Mouse (Mus musculus): ENCODE measurements around the gene Galm.

Gene Galm

DNA sequence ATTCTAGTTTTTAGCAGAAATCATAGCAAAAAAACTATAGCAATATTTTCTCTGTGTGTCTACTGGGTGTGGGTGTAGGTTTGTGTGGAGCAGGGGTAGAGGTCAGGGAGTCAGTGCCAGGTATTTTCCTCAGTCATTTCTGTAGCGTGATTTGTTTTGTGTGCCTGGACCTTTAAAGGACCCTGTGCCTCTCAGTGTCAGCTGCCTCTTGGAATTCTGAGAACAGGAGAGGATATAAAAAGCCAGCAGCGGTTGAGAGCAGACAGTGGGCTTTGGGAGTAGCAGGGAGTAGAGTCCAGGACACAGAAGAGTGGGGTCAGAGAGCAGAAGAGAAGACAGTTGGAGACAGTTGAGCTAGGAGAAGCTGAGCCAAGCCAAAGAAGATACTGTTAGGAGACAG, 92.9 kb downstream of the Galm start:
- no peak for DNase-seq (ENCODE audit: low read depth)

DNA sequence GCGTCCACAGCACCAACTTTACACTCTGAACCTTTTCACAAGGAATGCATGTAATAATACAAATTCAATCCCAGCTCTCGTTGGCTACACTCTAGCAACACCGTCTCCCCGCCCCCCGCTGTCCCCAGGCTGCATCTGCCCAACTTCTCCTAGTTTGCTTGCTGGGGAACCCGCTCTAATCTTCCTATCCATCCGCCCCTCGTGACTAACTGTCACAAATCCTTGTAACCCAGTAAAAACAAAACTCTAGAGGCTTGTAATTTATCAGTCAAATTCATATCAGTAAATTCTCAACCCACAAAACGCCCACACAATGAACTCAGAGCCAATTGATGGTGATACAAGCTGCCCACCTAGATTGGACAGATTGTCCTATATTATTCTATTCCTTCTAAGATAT, 93.9 kb downstream of the Galm start:
- no peak for DNase-seq (ENCODE audit: low read depth)

DNA sequence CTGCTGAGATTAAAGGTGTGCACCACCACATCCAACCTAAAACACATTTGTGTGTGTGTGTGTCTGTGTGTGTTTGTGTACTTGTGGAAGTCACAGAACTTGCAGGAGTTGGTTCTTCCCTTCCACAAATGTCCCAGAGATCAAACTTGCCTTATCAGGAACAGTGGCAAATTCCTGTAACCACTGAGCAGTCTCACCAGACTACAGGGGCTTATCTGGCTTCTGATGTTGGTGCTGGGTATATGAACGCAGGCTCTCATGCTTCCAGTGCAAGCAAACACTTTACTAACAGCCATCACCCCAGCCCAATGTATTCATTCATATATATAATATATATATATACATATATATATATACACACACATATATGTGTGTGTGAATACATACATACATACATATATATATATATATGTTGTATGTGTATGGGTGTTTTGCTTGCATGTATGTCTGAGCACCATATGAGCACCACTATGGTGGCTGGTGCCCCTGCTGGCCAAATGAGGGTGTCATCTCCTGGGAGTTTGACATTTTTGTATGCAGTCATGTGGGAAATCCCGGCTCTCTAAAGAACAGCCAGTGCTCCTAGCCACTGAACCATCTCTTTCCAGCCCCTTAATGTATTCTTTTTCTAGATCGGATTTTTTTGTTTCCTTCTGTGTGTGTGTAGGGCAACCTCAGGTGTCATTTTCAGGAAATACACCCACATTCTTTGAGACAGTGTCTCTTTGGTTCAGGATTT, 94.8 kb downstream of the Galm start:
- DNase-seq (ENCODE audit: low read depth) = peak; percentile 29

DNA sequence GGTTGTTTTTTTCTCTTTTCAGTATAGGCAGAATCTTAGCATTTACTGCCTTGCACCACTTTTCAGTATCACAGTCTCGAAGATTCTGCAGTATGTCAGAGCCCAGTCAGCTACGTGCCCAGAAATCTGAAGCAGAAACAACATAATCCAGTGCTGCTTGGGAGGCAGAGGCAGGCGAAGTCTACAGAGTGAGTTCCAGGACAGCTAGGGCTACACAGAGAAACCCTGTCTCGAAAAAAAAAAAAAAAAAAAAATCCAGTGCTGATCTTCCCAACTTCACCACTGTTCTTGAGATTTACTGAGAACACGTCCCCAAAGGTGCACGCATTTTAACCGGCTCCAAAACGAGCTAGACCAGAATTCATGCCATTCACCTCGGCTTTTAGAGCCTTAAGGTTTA, 96.6 kb downstream of the Galm start:
- DNase-seq (ENCODE audit: low read depth) = no peak

DNA sequence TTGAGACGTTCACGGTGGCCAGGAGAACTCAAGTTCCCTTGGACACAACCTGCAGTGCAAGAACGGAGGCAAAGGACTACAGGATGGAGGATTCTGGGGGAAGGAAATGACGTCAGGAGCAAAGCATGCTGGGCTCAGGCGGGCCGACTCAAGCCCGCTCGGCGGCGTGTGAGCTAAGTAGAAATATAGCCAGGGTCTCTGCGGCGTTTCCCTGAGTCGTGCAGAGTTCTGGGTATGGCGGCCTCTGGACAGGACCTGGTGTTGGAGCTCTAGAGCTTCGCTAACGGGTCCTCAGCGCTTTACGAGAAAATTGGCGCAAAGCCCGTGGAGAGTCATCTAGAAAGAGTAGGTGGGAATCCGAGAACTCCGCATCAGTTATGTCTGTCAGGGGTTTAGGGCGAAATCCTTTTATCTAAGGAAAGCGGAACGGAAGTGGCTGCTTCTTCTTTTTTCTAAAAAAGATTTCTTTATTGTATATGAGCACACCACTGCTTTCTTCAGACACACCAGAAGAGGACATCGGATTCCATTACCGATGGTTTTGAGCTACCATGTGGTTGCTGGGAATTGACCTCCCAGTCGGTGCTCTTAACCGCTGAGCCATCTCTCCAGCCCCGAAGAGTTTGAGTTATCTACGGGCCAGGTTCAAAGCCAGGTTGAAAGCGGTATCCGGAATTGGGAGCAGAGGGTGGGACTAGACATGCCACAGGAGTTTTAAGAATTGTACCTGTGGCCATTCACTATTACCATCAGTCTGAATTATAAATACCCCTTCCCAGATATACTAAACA, 97.2 kb downstream of the Galm start, which contains the start of gene Gemin6:
Gene Gemin6 (plus strand): TSS at position 116 of the 791 bp plus-strand sequence.
- DNase-seq (ENCODE audit: low read depth) = peak; percentile 88

DNA sequence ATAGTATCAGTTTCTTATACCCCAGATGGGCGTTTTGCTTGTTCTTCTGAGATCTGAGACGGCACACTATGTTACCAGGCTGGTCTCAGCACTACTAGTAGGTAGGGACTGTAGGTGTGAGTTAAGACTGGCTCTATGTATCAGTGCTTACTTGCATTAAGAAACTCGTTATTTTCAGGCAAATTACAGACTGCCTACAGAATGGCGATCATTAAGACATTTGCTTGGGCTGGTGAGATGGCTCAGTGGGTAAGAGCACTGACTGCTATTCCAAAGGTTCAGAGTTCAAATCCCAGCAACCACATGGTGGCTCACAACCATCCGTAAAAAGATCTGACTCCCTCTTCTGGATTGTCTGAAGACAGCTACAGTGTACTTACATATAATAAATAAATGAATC, 97.9 kb downstream of the Galm start:
- DNase-seq (ENCODE audit: low read depth) = peak; percentile 37

DNA sequence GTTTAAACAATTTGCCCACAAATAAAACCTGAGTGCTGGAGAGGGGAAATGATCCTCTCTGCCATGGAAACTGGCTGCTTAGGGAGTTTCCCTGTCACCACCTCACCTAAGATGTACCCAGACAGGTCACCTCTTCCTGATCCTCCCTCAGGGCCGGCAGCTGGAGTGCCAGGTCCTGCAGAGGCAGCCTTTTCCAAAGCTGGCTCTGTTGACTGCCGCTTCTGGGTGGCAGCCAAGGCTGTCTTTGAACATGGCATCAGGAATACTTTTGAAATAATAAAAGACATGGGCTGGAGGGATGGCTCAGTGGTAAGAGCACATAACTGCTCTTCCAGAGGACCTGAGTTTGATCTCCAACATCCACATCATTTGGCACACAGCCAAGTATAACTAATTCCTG, 102.1 kb downstream of the Galm start:
- DNase-seq (ENCODE audit: low read depth) = no peak

DNA sequence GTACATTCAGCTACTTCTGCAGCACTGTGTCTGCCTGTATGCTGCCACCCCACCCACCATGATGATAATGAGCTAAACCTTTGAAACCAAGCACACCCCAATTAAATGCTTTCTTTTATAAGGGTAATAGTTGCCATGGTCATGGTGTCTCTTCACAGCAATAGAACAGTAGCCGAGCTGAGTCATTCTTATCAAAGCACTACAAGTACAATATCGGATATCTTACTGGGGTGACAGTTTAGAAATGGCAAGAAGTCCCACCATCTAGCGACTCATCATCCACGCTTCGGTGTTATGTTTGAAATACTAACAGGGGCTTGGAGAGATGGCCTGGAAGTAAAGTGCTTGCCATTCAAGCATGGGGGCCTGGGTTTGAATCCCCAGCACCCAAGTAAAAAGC, 106.6 kb downstream of the Galm start:
- DNase-seq (ENCODE audit: low read depth) = peak; percentile 2

DNA sequence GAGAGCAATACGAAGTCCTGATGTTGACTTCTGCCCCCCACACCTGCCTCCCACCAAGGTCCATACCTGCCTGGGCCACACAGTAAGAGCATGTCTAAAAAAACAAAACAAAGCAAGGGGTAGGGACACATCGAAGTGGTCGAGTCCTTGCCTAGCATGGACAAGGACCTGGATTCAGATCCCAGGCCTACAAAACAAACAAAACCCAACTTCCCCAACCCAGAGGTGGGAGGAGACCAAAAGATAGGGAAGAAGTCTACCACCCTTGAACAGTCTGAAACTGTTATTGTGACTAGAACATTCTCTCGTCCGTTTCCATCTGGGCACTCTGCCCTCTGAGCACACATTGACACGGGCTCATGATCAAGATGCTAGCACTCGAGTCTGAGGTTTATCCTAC, 107.1 kb downstream of the Galm start:
- no peak for DNase-seq (ENCODE audit: low read depth)

All from 416B (cell line).